ENCODE assay signal across 10 mouse cellular contexts in the genomic region with DNA sequence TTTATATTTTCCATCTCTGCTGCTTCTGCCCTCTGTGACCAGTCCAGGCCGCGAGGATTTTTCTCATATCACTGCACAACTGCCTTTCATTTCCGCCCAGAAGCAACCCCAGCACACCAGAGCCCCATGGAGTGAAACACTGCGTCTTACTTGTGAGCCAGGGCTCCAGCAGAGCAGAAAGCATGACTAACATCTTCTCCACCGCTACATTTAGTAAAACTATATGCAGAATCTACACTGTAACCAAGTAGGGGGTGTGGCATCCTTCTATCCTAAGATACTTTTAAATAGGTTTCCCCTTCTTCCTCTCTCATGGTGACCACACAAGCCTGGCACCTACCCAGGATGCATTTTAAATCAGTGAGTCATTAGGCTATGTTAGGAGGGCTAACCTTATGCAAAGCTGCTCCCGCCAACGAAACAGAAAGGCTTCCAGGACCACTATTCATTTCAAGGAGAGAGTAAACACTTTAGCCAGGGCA. TPM values are rescaled to one million over a fixed set of nuclear protein-coding genes. Genes with fewer than 3 reads are reported as not detected.
DNase-seq lines count a peak whose midpoint lies in the region; ATAC-seq and TF ChIP-seq lines count a peak whose summit lies in the region.
"Had no signal": no experiment of that assay in that cellular context is flagged by ENCODE, and none has a peak within 500 bp of the region (broad histone marks: within the 10 kb centered on the region; RNA-seq: fewer than 3 reads in every experiment).

No protein-coding gene starts in this region.

- 49% methylated on average over 7 of the region's 7 CpGs for WGBS in embryonic facial prominence, embryonic 14.5 days
- WGBS in embryonic facial prominence, embryonic 10.5 days = 73% methylated on average over 7 of the region's 7 CpGs
- WGBS in lung, adult 2 months = 15% methylated on average over 7 of the region's 7 CpGs
- 26% methylated on average over 7 of the region's 7 CpGs for WGBS in lung, postnatal 0 days
- WGBS in stomach, postnatal 0 days = 26% methylated on average over 7 of the region's 7 CpGs

- ATAC-seq in embryonic facial prominence, embryonic 14.5 days (ENCODE audit: low read depth) = no peak; the same call in 1 of the 2 replicates
- peak; percentile 91 for ATAC-seq in lung, postnatal 0 days
- ATAC-seq in stomach, postnatal 0 days (ENCODE audit: low FRiP score, low TSS enrichment) = peak; percentile 29; the same call in 1 of the 2 replicates

- no peaks in the 10 kb centered on the region for H3K4me1 ChIP-seq in embryonic facial prominence, embryonic 14.5 days (ENCODE audit: control insufficient read depth, insufficient read depth, low read length)
- no peaks in the 10 kb centered on the region; the same call in 1 of the 2 replicates for H3K4me1 ChIP-seq in embryonic facial prominence, embryonic 10.5 days
- peaks cover 6% of the 10 kb centered on the region for H3K4me1 ChIP-seq in lung, adult 2 months (ENCODE audit: control insufficient read depth, insufficient read depth, low read length)
- peaks cover 4% of the 10 kb centered on the region; the same call in 1 of the 2 replicates for H3K4me1 ChIP-seq in lung, postnatal 0 days (ENCODE audit: insufficient read depth, low read depth, low read length)
- H3K4me1 ChIP-seq in stomach, postnatal 0 days (replicated peaks; ENCODE audit: control insufficient read depth, insufficient read depth) = no peaks in the 10 kb centered on the region
- H3K4me1 ChIP-seq: neural tube, embryonic 13.5 days had no signal

- no peaks in the 10 kb centered on the region for H3K36me3 ChIP-seq in embryonic facial prominence, embryonic 14.5 days (ENCODE audit: control insufficient read depth, insufficient read depth, low read length)
- no peaks in the 10 kb centered on the region for H3K36me3 ChIP-seq in embryonic facial prominence, embryonic 10.5 days (replicated peaks)
- H3K36me3 ChIP-seq in lung, postnatal 0 days (ENCODE audit: insufficient read depth, low read length) = no peaks in the 10 kb centered on the region
- no peaks in the 10 kb centered on the region for H3K36me3 ChIP-seq in stomach, postnatal 0 days (ENCODE audit: control insufficient read depth, insufficient read depth, low read length)
- H3K36me3 ChIP-seq: neural tube, embryonic 13.5 days had no signal

- no peak overlapping the region for H3K4me3 ChIP-seq in embryonic facial prominence, embryonic 14.5 days (ENCODE audit: low read depth, low read length)
- H3K4me3 ChIP-seq in embryonic facial prominence, embryonic 10.5 days = no peak overlapping the region
- H3K4me3 ChIP-seq in lung, adult 2 months (replicated peaks; ENCODE audit: extremely low read depth, low read depth, low read length) = no peak overlapping the region
- no peak overlapping the region for H3K4me3 ChIP-seq in lung, postnatal 0 days (ENCODE audit: low read depth, low read length)
- no peak overlapping the region for H3K4me3 ChIP-seq in stomach, postnatal 0 days (ENCODE audit: low read depth, low read length)
- H3K4me3 ChIP-seq: neural tube, embryonic 13.5 days had no signal

- no peak overlapping the region for H3K4me2 ChIP-seq in embryonic facial prominence, embryonic 14.5 days (ENCODE audit: low read depth, low read length)
- 0 out of 2 replicates have a peak overlapping the region, but pooled peaks have one; percentile 17 for H3K4me2 ChIP-seq in lung, postnatal 0 days (replicated peaks; ENCODE audit: low read depth, low read length)
- H3K4me2 ChIP-seq in stomach, postnatal 0 days (replicated peaks; ENCODE audit: low read depth) = no peak overlapping the region
- H3K4me2 ChIP-seq: neural tube, embryonic 13.5 days had no signal

- peak; percentile 79 for TF ChIP-seq EP300 in lung, postnatal 0 days (IDR thresholded peaks at IDR 0.05)
- TF ChIP-seq EP300 in stomach, postnatal 0 days (optimal IDR thresholded peaks at IDR 0.05) = no peak

- H3K9me3 ChIP-seq in embryonic facial prominence, embryonic 14.5 days (ENCODE audit: control insufficient read depth, low read length) = no peaks in the 10 kb centered on the region
- H3K9me3 ChIP-seq in embryonic facial prominence, embryonic 10.5 days = no peaks in the 10 kb centered on the region
- H3K9me3 ChIP-seq in lung, postnatal 0 days (ENCODE audit: low read length) = no peaks in the 10 kb centered on the region
- no peaks in the 10 kb centered on the region for H3K9me3 ChIP-seq in stomach, postnatal 0 days (ENCODE audit: control insufficient read depth, low read length)
- H3K9me3 ChIP-seq: neural tube, embryonic 13.5 days had no signal

- H3K9ac ChIP-seq in embryonic facial prominence, embryonic 14.5 days (ENCODE audit: low read depth, low read length) = no peak overlapping the region
- H3K9ac ChIP-seq in lung, postnatal 0 days (replicated peaks; ENCODE audit: low read depth) = no peak overlapping the region
- H3K9ac ChIP-seq in stomach, postnatal 0 days (ENCODE audit: low read length) = no peak overlapping the region
- H3K9ac ChIP-seq: neural tube, embryonic 13.5 days had no signal

- peak; percentile 20 for DNase-seq in embryonic facial prominence, embryonic 14.5 days (ENCODE audit: low spot score)
- no peak for DNase-seq in embryonic facial prominence, embryonic 10.5 days (ENCODE audit: low spot score)
- peak; percentile 53 to 74 for DNase-seq in lung, adult 18-20 months
- no peak for DNase-seq in lung, adult 2 months
- peak; percentile 86 for DNase-seq in lung, postnatal 0 days (ENCODE audit: low spot score)
- no peak for DNase-seq in stomach, postnatal 0 days (ENCODE audit: low spot score)
- no peak for DNase-seq in layer of hippocampus, adult 8-10 months (ENCODE audit: low spot score in 2 of 2)
- DNase-seq in cerebellum, postnatal 10 days = no peak
- DNase-seq: thymus, postnatal 36 days had no signal

- no peaks in the 10 kb centered on the region for H3K27me3 ChIP-seq in embryonic facial prominence, embryonic 14.5 days (replicated peaks; ENCODE audit: control insufficient read depth, insufficient read depth, low read length)
- 0 out of 2 replicates have a peak, but pooled peaks cover 4% of the 10 kb centered on the region for H3K27me3 ChIP-seq in embryonic facial prominence, embryonic 10.5 days (replicated peaks; ENCODE audit: low read depth, poor library complexity, severe bottlenecking)
- no peaks in the 10 kb centered on the region for H3K27me3 ChIP-seq in lung, postnatal 0 days (replicated peaks; ENCODE audit: insufficient read depth, low read length)
- no peaks in the 10 kb centered on the region for H3K27me3 ChIP-seq in stomach, postnatal 0 days (ENCODE audit: control insufficient read depth, insufficient read depth, low read length)
- H3K27me3 ChIP-seq: neural tube, embryonic 13.5 days had no signal

- TF ChIP-seq POLR2A in lung, adult 2 months (IDR thresholded peaks at IDR 0.05; ENCODE audit: borderline replicate concordance, extremely low read depth, low read depth, low read length) = no peak

- H3K27ac ChIP-seq in embryonic facial prominence, embryonic 14.5 days (replicated peaks; ENCODE audit: low read depth, low read length) = no peak overlapping the region
- no peak overlapping the region for H3K27ac ChIP-seq in embryonic facial prominence, embryonic 10.5 days (replicated peaks)
- H3K27ac ChIP-seq in lung, postnatal 0 days (ENCODE audit: low read length) = no peak overlapping the region
- H3K27ac ChIP-seq in stomach, postnatal 0 days (replicated peaks) = no peak overlapping the region
- H3K27ac ChIP-seq: neural tube, embryonic 13.5 days had no signal

- TF ChIP-seq CTCF in lung, adult 2 months (IDR thresholded peaks at IDR 0.05; ENCODE audit: insufficient read depth, low read length) = no peak
- TF ChIP-seq CTCF in lung, postnatal 0 days (IDR thresholded peaks at IDR 0.05) = no peak
- no peak for TF ChIP-seq CTCF in stomach, postnatal 0 days (IDR thresholded peaks at IDR 0.05; ENCODE audit: low read depth)

RNA-seq across cellular contexts. Expression of a gene that starts 35.4 kb away (rescaled TPM):
- polyA plus RNA-seq in embryonic facial prominence, embryonic 14.5 days (2014; fragmentation: Nextera tagmentation; extraction: Ambion mirVana) = 10.7 and 13.0 TPM in 2 replicates
- polyA plus RNA-seq in embryonic facial prominence, embryonic 10.5 days (2016; fragmentation: Nextera tagmentation; extraction: Ambion mirVana) = 7.5 and 8.5 TPM in 2 replicates
- 6.8 and 10.1 TPM in 2 replicates for polyA plus RNA-seq in lung, adult 2 months (2012; rRNA removed)
- polyA plus RNA-seq in lung, postnatal 0 days (2015; fragmentation: Nextera tagmentation; extraction: Ambion mirVana) = 11.3 and 11.9 TPM in 2 replicates
- 8.7 and 9.0 TPM in 2 replicates for polyA plus RNA-seq in stomach, postnatal 0 days (2015; fragmentation: Nextera tagmentation; extraction: Ambion mirVana)
- 10 to 100 TPM; 47.4 to 51.6 (median 48.0) TPM for total RNA-seq in layer of hippocampus, adult 8-10 months (2022)

Comparison
In these comparisons a context has a peak if more than half of its experiments do, and no peak if none do; other contexts are left out.
1. DNase-seq: peak in embryonic facial prominence, embryonic 14.5 days (single experiment), lung, adult 18-20 months (2 of 2) and lung, postnatal 0 days (single experiment); none in embryonic facial prominence, embryonic 10.5 days (single experiment), lung, adult 2 months (single experiment), stomach, postnatal 0 days (single experiment), layer of hippocampus, adult 8-10 months (0 of 2) and cerebellum, postnatal 10 days (0 of 2).